Mouse (Mus musculus) thymus, postnatal 0 days (tissue): Measurements from ENCODE around the gene Capns1. TPM values are rescaled to one million over a fixed set of nuclear protein-coding genes. Genes with fewer than 3 reads are reported as not detected.
A peak's percentile ranks its signal among the peaks of the same experiment; 100 is the strongest.
"Not testable (repeated sequence)": the region's sequence is repeated elsewhere in the genome, so short reads cannot be mapped to it uniquely, and the experiment has no call there.

Experiments used
- DNase-seq: peaks from one replicate; pipeline ENCODE4 v3.0.0-alpha.2; 2015; ENCODE audit warnings: low spot score
- polyA plus RNA-seq: library from polyadenylated mRNA; unstranded; fragments of >200 nt; fragmentation: Nextera tagmentation; extraction: Ambion mirVana; gene quantifications from 2 replicates; pipeline ENCODE4 v1.2.1, GENCODE M21; 2015

Gene Capns1
- 66.9 and 76.2 TPM in 2 replicates for polyA plus RNA-seq

- DNase-seq: peak; percentile 84
These were observed at the start of gene Capns1 for GRCm38 (mm10) chr7:30198481-30198971. TSS of gene Capns1 (minus strand) at chr7:30198811.

- not testable (repeated sequence) for DNase-seq
These were observed 38.8 kb upstream of the Capns1 start for GRCm38 (mm10) chr7:30237374-30237773.

- no peak for DNase-seq
These were observed 37.0 kb upstream of the Capns1 start, which contains the start of gene Ovol3 for GRCm38 (mm10) chr7:30235625-30236024. TSS of gene Ovol3 (minus strand) at chr7:30235725.

GRCm38 (mm10) chr7:30235091-30235490 lies 36.5 kb upstream of the Capns1 start:
- no peak for DNase-seq

- no peak for DNase-seq
These were observed 35.8 kb upstream of the Capns1 start for GRCm38 (mm10) chr7:30234276-30234858.

- DNase-seq: no peak
These were observed 34.8 kb upstream of the Capns1 start for GRCm38 (mm10) chr7:30233387-30233786.

- DNase-seq: peak; percentile 70
These were observed 34.1 kb upstream of the Capns1 start for GRCm38 (mm10) chr7:30232631-30233148.

GRCm38 (mm10) chr7:30231669-30232454 lies 33.3 kb upstream of the Capns1 start, which contains the start of the genes Polr2i and Tbcb:
TSS of gene Polr2i (plus strand) at chr7:30231948.
TSS of gene Tbcb (minus strand) at chr7:30232272.
- DNase-seq: peak; percentile 95

- DNase-seq: no peak
These were observed 32.7 kb upstream of the Capns1 start for GRCm38 (mm10) chr7:30231328-30231668.

GRCm38 (mm10) chr7:30224206-30224605 lies 25.6 kb upstream of the Capns1 start:
- DNase-seq: no peak

GRCm38 (mm10) chr7:30222205-30222604 lies 23.6 kb upstream of the Capns1 start:
- DNase-seq: no peak

GRCm38 (mm10) chr7:30221433-30221832 lies 22.8 kb upstream of the Capns1 start:
- DNase-seq: no peak

GRCm38 (mm10) chr7:30220008-30220356 lies 21.4 kb upstream of the Capns1 start:
- DNase-seq: no peak

GRCm38 (mm10) chr7:30219293-30220007 lies 20.8 kb upstream of the Capns1 start:
- peak; percentile 82 for DNase-seq

GRCm38 (mm10) chr7:30217277-30217676 lies 18.7 kb upstream of the Capns1 start:
- no peak for DNase-seq

- DNase-seq: peak; percentile 84
These were observed 18.1 kb upstream of the Capns1 start for GRCm38 (mm10) chr7:30216723-30217151.

GRCm38 (mm10) chr7:30215875-30216274 lies 17.3 kb upstream of the Capns1 start:
- DNase-seq: no peak

GRCm38 (mm10) chr7:30213881-30214280 lies 15.3 kb upstream of the Capns1 start:
- no peak for DNase-seq

GRCm38 (mm10) chr7:30211025-30211424 lies 12.4 kb upstream of the Capns1 start:
- DNase-seq: no peak

- DNase-seq: not testable (repeated sequence)
These were observed 7.8 kb upstream of the Capns1 start for GRCm38 (mm10) chr7:30206364-30206763.

- peak; percentile 53 for DNase-seq
These were observed 6.8 kb upstream of the Capns1 start for GRCm38 (mm10) chr7:30205383-30205782.

- DNase-seq: no peak
These were observed 5.8 kb upstream of the Capns1 start for GRCm38 (mm10) chr7:30204380-30204779.
